Mouse (Mus musculus) midbrain, embryonic 10.5 days (tissue): Measurements from ENCODE around the gene Zfp740. TPM values are rescaled to one million over a fixed set of nuclear protein-coding genes. Genes with fewer than 3 reads are reported as not detected.

Experiments used
- DNase-seq: peaks from one replicate; pipeline ENCODE4 v3.0.0-alpha.2; 2017; ENCODE audit warnings: low spot score
- H3K27ac ChIP-seq: fragments of 300-500 bp; sonication (generic); replicated peaks from 2 replicates; pipeline ENCODE4 v1.5.1; 2016; ENCODE audit warnings: mild to moderate bottlenecking
- H3K27me3 ChIP-seq: fragments of 300-500 bp; sonication (generic); 2 replicates; pipeline ENCODE4 v1.6.1; 2016; ENCODE audit warnings: low read depth, mild to moderate bottlenecking; ENCODE audit not compliant: poor library complexity, severe bottlenecking
- H3K36me3 ChIP-seq: fragments of 300-500 bp; sonication (generic); 2 replicates; pipeline ENCODE4 v1.6.1; 2016; ENCODE audit warnings: mild to moderate bottlenecking, moderate library complexity
- H3K4me1 ChIP-seq: fragments of 300-500 bp; sonication (generic); 2 replicates; pipeline ENCODE4 v1.6.1; 2016
- H3K4me3 ChIP-seq: fragments of 300-500 bp; sonication (generic); 2 replicates; pipeline ENCODE4 v1.5.1; 2016; ENCODE audit warnings: mild to moderate bottlenecking, moderate library complexity
- H3K9me3 ChIP-seq: fragments of 300-500 bp; sonication (generic); replicated peaks from 2 replicates; pipeline ENCODE4 v1.6.1; 2016; ENCODE audit warnings: mild to moderate bottlenecking
- WGBS: fragments of 180-500 bp; shearing (Covaris S2); methylation state at CpG from one replicate; pipeline ENCODE4 v1.1.7; 2016; 5-methylcytosine and 5-hydroxymethylcytosine counted together
- polyA plus RNA-seq: library from polyadenylated mRNA; unstranded; fragments of >200 nt; fragmentation: Nextera tagmentation; extraction: Ambion mirVana; gene quantifications from 2 replicates; pipeline ENCODE4 v1.2.1, GENCODE M21; 2016

Zfp740 gene
- polyA plus RNA-seq, 1 experiment from 2014 or later = 63.0 TPM

- H3K9me3 ChIP-seq = no peaks in the 10 kb centered on the region
- peaks cover 22% of the 10 kb centered on the region for H3K4me1 ChIP-seq
- no peak for DNase-seq
- H3K27me3 ChIP-seq = no peaks in the 10 kb centered on the region
- no peaks in the 10 kb centered on the region for H3K36me3 ChIP-seq
- 87% methylated on average over 4 of the region's 4 CpGs for WGBS
- no peak overlapping the region for H3K4me3 ChIP-seq
- H3K27ac ChIP-seq = no peak overlapping the region
Measured at GRCm38 (mm10) chr15:102195373-102195772, 7.7 kb upstream of the Zfp740 start.

GRCm38 (mm10) chr15:102198841-102199240, 4.2 kb upstream of the Zfp740 start:
- 87% methylated on average over 4 of the region's 4 CpGs for WGBS
- no peaks in the 10 kb centered on the region for H3K9me3 ChIP-seq
- H3K4me3 ChIP-seq = no peak overlapping the region
- H3K36me3 ChIP-seq = no peaks in the 10 kb centered on the region
- H3K27ac ChIP-seq = no peak overlapping the region
- DNase-seq = no peak
- H3K4me1 ChIP-seq = peaks cover 12% of the 10 kb centered on the region
- no peaks in the 10 kb centered on the region for H3K27me3 ChIP-seq

- H3K4me1 ChIP-seq = peaks cover 33% of the 10 kb centered on the region
Measured at GRCm38 (mm10) chr15:102203835-102204381, 859 bp downstream of the Zfp740 start.

GRCm38 (mm10) chr15:102204674-102205505, 1.8 kb downstream of the Zfp740 start, which contains the start of gene Csad:
Csad (minus strand) TSS chr15:102204724.
- Histone ChIP-seq H3K36me3 (peaks cover 52% of the 10 kb centered on the region), H3K4me1 (peaks cover 29% of the 10 kb centered on the region)
- no peak for DNase-seq

More at GRCm38 (mm10) chr15:102203835-102204381, 859 bp downstream of the Zfp740 start:
- H3K27me3 ChIP-seq = no peaks in the 10 kb centered on the region
- H3K27ac ChIP-seq = peak overlapping the region; percentile 98
- H3K9me3 ChIP-seq = no peaks in the 10 kb centered on the region
- under 1% methylated on average over 34 of the region's 72 CpGs for WGBS
- peak overlapping the region; percentile 84 for H3K4me3 ChIP-seq
- DNase-seq = peak; percentile 70
- peaks cover 43% of the 10 kb centered on the region for H3K36me3 ChIP-seq

GRCm38 (mm10) chr15:102205779-102206178, 2.7 kb downstream of the Zfp740 start:
- no peaks in the 10 kb centered on the region for H3K9me3 ChIP-seq
- H3K27ac ChIP-seq = no peak overlapping the region
- whole genome bisulfite sequencing = 88% methylated on average over 8 of the region's 8 CpGs
- no peak for DNase-seq
- H3K36me3 ChIP-seq = peaks cover 61% of the 10 kb centered on the region
- peaks cover 29% of the 10 kb centered on the region for H3K4me1 ChIP-seq
- peak overlapping the region; percentile 84; the same call in 1 of the 2 replicates for H3K4me3 ChIP-seq
- no peaks in the 10 kb centered on the region for H3K27me3 ChIP-seq

More at GRCm38 (mm10) chr15:102204674-102205505, 1.8 kb downstream of the Zfp740 start, which contains the start of gene Csad:
- peak within 1 kb of the TSS; percentile 98 for H3K27ac ChIP-seq
- peak within 1 kb of the TSS; percentile 84 for H3K4me3 ChIP-seq
- no peaks in the 10 kb centered on the region for H3K9me3 ChIP-seq
- H3K27me3 ChIP-seq = no peaks in the 10 kb centered on the region
- 76% methylated on average over 19 of the region's 19 CpGs for WGBS

GRCm38 (mm10) chr15:102207351-102207750, 4.3 kb downstream of the Zfp740 start:
- Histone ChIP-seq H3K27ac (no peak overlapping the region), H3K4me3 (no peak overlapping the region), H3K4me1 (peaks cover 27% of the 10 kb centered on the region), H3K27me3 (no peaks in the 10 kb centered on the region), H3K9me3 (no peaks in the 10 kb centered on the region), H3K36me3 (peaks cover 77% of the 10 kb centered on the region)
- no peak for DNase-seq
- 83% methylated on average over 3 of the region's 3 CpGs for WGBS

- H3K27ac ChIP-seq = no peak overlapping the region
- no peaks in the 10 kb centered on the region for H3K9me3 ChIP-seq
- H3K4me1 ChIP-seq = peaks cover 20% of the 10 kb centered on the region
- WGBS = 93% methylated on average over 9 of the region's 9 CpGs
- peaks cover 85% of the 10 kb centered on the region for H3K36me3 ChIP-seq
- no peak overlapping the region for H3K4me3 ChIP-seq
- DNase-seq = no peak
- no peaks in the 10 kb centered on the region for H3K27me3 ChIP-seq
Measured at GRCm38 (mm10) chr15:102208092-102208561, 5.1 kb downstream of the Zfp740 start.

- H3K4me3 ChIP-seq = no peak overlapping the region
- peaks cover 95% of the 10 kb centered on the region for H3K36me3 ChIP-seq
- WGBS = 95% methylated on average over 8 of the region's 8 CpGs
- H3K27me3 ChIP-seq = no peaks in the 10 kb centered on the region
- H3K27ac ChIP-seq = no peak overlapping the region
- H3K4me1 ChIP-seq = peaks cover 20% of the 10 kb centered on the region
- H3K9me3 ChIP-seq = no peaks in the 10 kb centered on the region
- no peak for DNase-seq
Measured at GRCm38 (mm10) chr15:102209114-102209513, 6.1 kb downstream of the Zfp740 start.

GRCm38 (mm10) chr15:102210816-102211215, 7.8 kb downstream of the Zfp740 start:
- H3K27me3 ChIP-seq = no peaks in the 10 kb centered on the region
- no peak for DNase-seq
- H3K4me3 ChIP-seq = no peak overlapping the region
- peaks cover 3% of the 10 kb centered on the region for H3K4me1 ChIP-seq
- H3K36me3 ChIP-seq = peaks cover 94% of the 10 kb centered on the region
- no peak overlapping the region for H3K27ac ChIP-seq
- 93% methylated on average over 4 of the region's 4 CpGs for WGBS
- no peaks in the 10 kb centered on the region for H3K9me3 ChIP-seq

- 88% methylated on average over 6 of the region's 6 CpGs for WGBS
- no peak for DNase-seq
- Histone ChIP-seq H3K4me1 (no peaks in the 10 kb centered on the region), H3K4me3 (no peak overlapping the region), H3K9me3 (no peaks in the 10 kb centered on the region), H3K27ac (no peak overlapping the region), H3K27me3 (no peaks in the 10 kb centered on the region), H3K36me3 (peaks cover 95% of the 10 kb centered on the region)
Measured at GRCm38 (mm10) chr15:102211895-102212294, 8.8 kb downstream of the Zfp740 start.

GRCm38 (mm10) chr15:102214132-102214531, 11.1 kb downstream of the Zfp740 start:
- H3K4me3 ChIP-seq = no peak overlapping the region
- H3K27me3 ChIP-seq = no peaks in the 10 kb centered on the region
- DNase-seq = no peak
- WGBS = 39% methylated on average over 2 of the region's 2 CpGs
- H3K4me1 ChIP-seq = no peaks in the 10 kb centered on the region
- no peaks in the 10 kb centered on the region for H3K9me3 ChIP-seq
- peaks cover 82% of the 10 kb centered on the region for H3K36me3 ChIP-seq
- no peak overlapping the region for H3K27ac ChIP-seq

GRCm38 (mm10) chr15:102215624-102216023, 12.6 kb downstream of the Zfp740 start:
- no peak for DNase-seq
- H3K4me1 ChIP-seq = no peaks in the 10 kb centered on the region
- no peaks in the 10 kb centered on the region for H3K9me3 ChIP-seq
- peaks cover 67% of the 10 kb centered on the region for H3K36me3 ChIP-seq
- WGBS = 76% methylated on average over 6 of the region's 6 CpGs
- H3K27ac ChIP-seq = no peak overlapping the region
- no peaks in the 10 kb centered on the region for H3K27me3 ChIP-seq
- no peak overlapping the region for H3K4me3 ChIP-seq
